Mouse (Mus musculus) forebrain, embryonic 16.5 days (tissue): ENCODE measurements around the gene Smpd2. TPM values are rescaled to one million over a fixed set of nuclear protein-coding genes. Genes with fewer than 3 reads are reported as not detected.
A peak's percentile ranks its signal among the peaks of the same experiment; 100 is the strongest.
"Not testable (repeated sequence)": the region's sequence is repeated elsewhere in the genome, so short reads cannot be mapped to it uniquely, and the experiment has no call there.

Experiments used
- ATAC-seq: fragments of 200-750 bp; cut with Nextera tagmentation; 2 replicates; pipeline ENCODE4 v1.8.0; 2017; ENCODE audit warnings: mild to moderate bottlenecking, moderate library complexity
- H3K27ac ChIP-seq: fragments of 300-500 bp; sonication (generic); 2 replicates; pipeline ENCODE4 v1.5.1; 2014; ENCODE audit warnings: low read length, control low read depth
- H3K27me3 ChIP-seq: fragments of 300-500 bp; sonication (generic); replicated peaks from 2 replicates; pipeline ENCODE4 v1.6.1; 2014; ENCODE audit warnings: low read length; ENCODE audit not compliant: control insufficient read depth, insufficient read depth
- H3K36me3 ChIP-seq: fragments of 300-500 bp; sonication (generic); 2 replicates; pipeline ENCODE4 v1.6.1; 2014; ENCODE audit not compliant: control insufficient read depth, insufficient read depth
- H3K4me1 ChIP-seq: fragments of 300-500 bp; sonication (generic); replicated peaks from 2 replicates; pipeline ENCODE4 v1.6.1; 2014; ENCODE audit warnings: low read length; ENCODE audit not compliant: control insufficient read depth, insufficient read depth
- H3K4me2 ChIP-seq: fragments of 300-500 bp; sonication (generic); 2 replicates; pipeline ENCODE4 v1.6.1; 2014; ENCODE audit warnings: mild to moderate bottlenecking, low read length, control low read depth
- H3K4me3 ChIP-seq: fragments of 300-500 bp; sonication (generic); replicated peaks from 2 replicates; pipeline ENCODE4 v1.5.1; 2014; ENCODE audit warnings: mild to moderate bottlenecking, low read length, control low read depth
- H3K9ac ChIP-seq: fragments of 300-500 bp; sonication (generic); replicated peaks from 2 replicates; pipeline ENCODE4 v1.6.1; 2014; ENCODE audit warnings: low read depth, low read length, control low read depth
- H3K9me3 ChIP-seq: fragments of 300-500 bp; sonication (generic); 2 replicates; pipeline ENCODE4 v1.6.1; 2016; ENCODE audit warnings: low read length; ENCODE audit not compliant: control insufficient read depth
- WGBS: fragments of 180-500 bp; shearing (Covaris S2); extraction: QIAGEN DNeasy Blood & Tissue Kit; methylation state at CpG from one replicate; pipeline ENCODE4 v1.1.7; 2014; 5-methylcytosine and 5-hydroxymethylcytosine counted together
- polyA plus RNA-seq: library from polyadenylated mRNA; unstranded; fragments of >200 nt; fragmentation: Nextera tagmentation; extraction: Ambion mirVana; gene quantifications from 2 replicates; pipeline ENCODE4 v1.2.1, GENCODE M21; 2015

Gene Smpd2
- polyA plus RNA-seq, 1 experiment from 2014 or later, result 43.0 TPM

DNA sequence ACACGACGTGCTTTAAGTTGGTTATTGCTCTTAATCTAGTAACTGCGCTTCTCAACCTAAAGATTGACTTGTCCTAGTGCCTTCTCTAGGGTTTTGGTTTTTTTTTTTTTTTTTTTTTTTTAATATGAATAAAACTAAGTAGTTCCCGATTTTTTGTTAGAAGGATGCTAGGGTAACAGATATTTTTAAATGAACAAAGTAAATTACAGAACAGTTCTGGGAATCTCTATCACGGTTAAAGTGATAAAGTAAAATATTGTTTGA, 30.2 kb upstream of the Smpd2 start:
- Histone ChIP-seq H3K9ac (peak overlapping the region; percentile 93), H3K4me3 (peak overlapping the region; percentile 94), H3K4me1 (peaks cover 18% of the 10 kb centered on the region), H3K27me3 (no peaks in the 10 kb centered on the region), H3K4me2 (peak overlapping the region; percentile 79), H3K27ac (no peak overlapping the region), H3K36me3 (no peaks in the 10 kb centered on the region), H3K9me3 (no peaks in the 10 kb centered on the region)
- ATAC-seq, result no peak
- WGBS, result 6% methylated on average over 5 of the region's 5 CpGs

DNA sequence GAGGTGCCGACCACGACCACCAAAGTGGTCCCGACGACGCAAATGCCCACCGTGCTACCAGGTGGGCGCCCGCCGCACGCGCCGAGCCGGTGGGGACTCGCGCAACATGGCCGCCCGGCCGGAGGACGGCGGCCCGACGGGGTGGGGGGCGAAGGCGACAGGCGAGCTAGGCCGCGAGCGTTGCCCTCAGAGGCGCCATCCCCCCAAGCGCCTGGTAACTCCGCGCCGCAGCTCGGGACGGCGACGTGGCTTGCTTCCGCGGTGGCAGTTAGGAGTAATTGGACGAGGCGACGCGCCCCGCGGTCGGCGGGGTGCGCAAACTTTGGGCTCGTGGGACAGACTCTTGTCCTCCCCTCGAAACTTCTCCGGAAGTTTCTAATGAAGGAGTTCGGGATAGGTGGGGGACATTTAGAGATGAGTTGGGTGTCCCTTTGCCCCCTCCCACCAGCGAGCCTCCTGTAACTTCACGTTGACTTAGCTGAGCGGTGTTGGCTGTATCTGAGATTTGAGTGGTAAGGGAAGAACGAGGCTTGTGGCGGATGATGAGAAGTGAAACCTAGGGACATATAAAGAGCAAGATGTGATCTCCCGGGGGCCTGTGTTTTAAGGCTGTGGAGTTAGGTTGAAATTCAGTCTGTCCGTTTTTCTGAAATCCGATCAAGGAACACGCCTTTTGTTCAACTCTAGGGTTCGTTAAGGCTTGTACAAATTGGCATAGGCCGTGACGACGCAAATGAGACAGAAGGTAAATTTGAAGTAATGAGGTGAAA, 29.7 kb upstream of the Smpd2 start:
- peaks cover 18% of the 10 kb centered on the region for H3K4me1 ChIP-seq
- peak overlapping the region; percentile 79 for H3K4me2 ChIP-seq
- peak overlapping the region; percentile 97 for H3K27ac ChIP-seq
- H3K9ac ChIP-seq, result peak overlapping the region; percentile 93
- H3K9me3 ChIP-seq, result no peaks in the 10 kb centered on the region
- peak; percentile 7 for ATAC-seq
- under 1% methylated on average over 65 of the region's 65 CpGs for WGBS
- H3K36me3 ChIP-seq, result no peaks in the 10 kb centered on the region
- H3K4me3 ChIP-seq, result peak overlapping the region; percentile 94
- H3K27me3 ChIP-seq, result no peaks in the 10 kb centered on the region

DNA sequence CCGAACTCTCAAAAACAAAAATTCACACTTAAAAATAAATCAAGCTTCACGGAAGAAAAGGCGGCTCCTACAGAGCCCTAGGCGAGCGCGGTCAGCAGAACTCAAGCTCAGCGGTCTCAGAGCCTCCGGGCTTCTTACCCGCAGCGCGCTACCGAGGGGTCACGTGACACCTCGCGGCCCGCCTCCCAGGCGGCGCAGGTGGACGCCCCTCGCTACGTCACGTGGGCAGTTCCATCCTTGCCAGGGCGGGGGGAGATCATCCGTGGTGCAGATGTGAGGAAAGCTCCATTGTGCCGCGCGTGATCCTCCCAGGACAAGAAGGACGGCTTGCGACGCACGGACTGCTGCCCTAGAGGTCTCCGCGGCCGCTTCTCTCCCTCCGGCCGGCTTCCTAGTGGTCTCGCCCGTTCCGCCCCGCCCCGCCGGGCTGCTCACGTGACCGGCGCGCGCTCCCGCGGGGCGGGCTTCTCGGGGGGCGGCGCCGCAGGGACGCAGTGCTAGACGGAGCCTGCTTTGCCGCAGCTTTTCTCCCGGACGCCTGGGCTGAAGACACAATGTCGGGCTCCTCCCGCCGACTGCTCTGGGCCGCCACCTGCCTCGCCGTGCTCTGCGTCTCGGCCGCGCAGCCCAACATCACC, 28.9 kb upstream of the Smpd2 start, which contains the start of gene Cd164:
Gene Cd164 (plus strand): TSS at position 434 of the 638 bp plus-strand sequence.
- under 1% methylated on average over 68 of the region's 69 CpGs for WGBS
- Histone ChIP-seq H3K4me3 (peak within 1 kb of the TSS; percentile 94), H3K9ac (peak within 1 kb of the TSS; percentile 93), H3K36me3 (no peaks in the 10 kb centered on the region), H3K27ac (peak within 1 kb of the TSS; percentile 97), H3K4me1 (peaks cover 18% of the 10 kb centered on the region), H3K27me3 (no peaks in the 10 kb centered on the region), H3K9me3 (no peaks in the 10 kb centered on the region), H3K4me2 (peak within 1 kb of the TSS; percentile 94)
- ATAC-seq, result peak; percentile 95

DNA sequence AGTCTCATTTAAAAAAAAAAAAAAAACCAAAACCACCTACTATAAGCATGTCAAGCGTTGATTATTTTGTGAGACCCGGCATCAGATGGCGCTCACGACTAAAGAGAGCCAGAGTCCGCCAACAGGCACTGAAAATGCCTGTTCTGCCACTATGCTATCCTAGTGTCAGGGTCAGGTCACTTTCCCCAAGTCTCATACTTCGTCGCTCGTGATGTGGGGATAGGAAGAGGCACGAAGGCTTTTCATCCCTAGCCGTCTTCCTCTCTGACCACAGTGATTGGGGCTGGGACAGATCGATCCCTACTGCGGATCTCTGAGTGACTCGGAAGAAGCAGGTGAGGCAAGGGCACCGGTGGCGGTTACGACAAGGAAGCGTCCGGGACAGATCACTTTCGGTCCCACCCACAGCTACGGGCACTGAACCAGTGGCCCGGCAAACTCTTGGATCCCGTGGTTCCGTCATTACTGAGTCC, 28.4 kb upstream of the Smpd2 start:
- no peaks in the 10 kb centered on the region for H3K9me3 ChIP-seq
- peak; percentile 52 for ATAC-seq

DNA sequence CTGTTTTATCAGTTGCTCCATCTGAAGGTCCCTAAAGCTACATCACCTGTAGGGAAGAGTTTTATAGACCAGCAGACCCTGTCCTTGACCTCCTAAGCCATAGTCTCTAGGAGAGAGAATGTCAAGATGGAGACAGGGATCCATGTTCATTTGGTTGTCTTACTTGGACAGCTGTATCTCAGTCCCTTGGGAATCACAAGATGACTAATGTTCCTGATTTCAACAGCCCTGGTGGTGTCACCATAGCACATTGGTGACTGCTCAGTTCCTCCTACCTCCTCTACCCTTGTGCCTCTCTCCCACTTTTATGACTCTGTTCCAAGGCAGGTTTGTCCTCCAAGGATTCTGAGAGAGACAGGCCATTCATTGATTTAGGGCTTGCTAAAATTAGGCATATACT, 24.8 kb upstream of the Smpd2 start:
- ATAC-seq, result no peak
- Histone ChIP-seq H3K4me2 (no peak overlapping the region), H3K4me3 (no peak overlapping the region), H3K4me1 (no peaks in the 10 kb centered on the region), H3K9ac (no peak overlapping the region), H3K27me3 (no peaks in the 10 kb centered on the region), H3K27ac (no peak overlapping the region), H3K9me3 (no peaks in the 10 kb centered on the region), H3K36me3 (no peaks in the 10 kb centered on the region)

More for the DNA sequence above, 28.4 kb upstream of the Smpd2 start:
- H3K27me3 ChIP-seq, result no peaks in the 10 kb centered on the region
- H3K9ac ChIP-seq, result peak overlapping the region; percentile 93
- H3K36me3 ChIP-seq, result no peaks in the 10 kb centered on the region
- H3K27ac ChIP-seq, result peak overlapping the region; percentile 97
- peak overlapping the region; percentile 94 for H3K4me3 ChIP-seq
- H3K4me1 ChIP-seq, result peaks cover 18% of the 10 kb centered on the region
- peak overlapping the region; percentile 94 for H3K4me2 ChIP-seq
- WGBS, result 0% methylated on average over 23 of the region's 23 CpGs

DNA sequence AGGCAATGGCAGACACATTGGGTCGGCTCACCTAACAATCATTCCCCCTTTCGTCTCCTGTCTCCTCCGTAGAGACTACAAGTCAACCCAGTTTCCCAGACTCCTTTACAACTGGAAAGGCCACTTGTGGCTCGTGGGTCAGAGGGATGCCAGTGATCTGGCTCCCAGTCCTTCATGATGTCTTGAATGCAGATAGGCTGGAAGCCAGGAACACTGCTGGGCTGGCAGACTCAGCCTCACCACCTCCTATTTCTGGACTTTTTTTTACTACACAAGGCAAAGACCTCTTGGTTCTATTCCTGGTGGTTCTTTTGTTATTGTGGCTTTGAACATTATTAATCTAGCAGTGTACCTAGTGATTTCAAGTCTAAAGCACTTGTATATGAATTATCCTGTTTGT, 24.1 kb upstream of the Smpd2 start:
- H3K27me3 ChIP-seq, result no peaks in the 10 kb centered on the region
- H3K27ac ChIP-seq, result no peak overlapping the region
- H3K4me3 ChIP-seq, result no peak overlapping the region
- no peak overlapping the region for H3K4me2 ChIP-seq
- 74% methylated on average over 4 of the region's 4 CpGs for WGBS
- no peak for ATAC-seq
- H3K36me3 ChIP-seq, result no peaks in the 10 kb centered on the region
- H3K9me3 ChIP-seq, result no peaks in the 10 kb centered on the region
- no peak overlapping the region for H3K9ac ChIP-seq
- no peaks in the 10 kb centered on the region for H3K4me1 ChIP-seq

DNA sequence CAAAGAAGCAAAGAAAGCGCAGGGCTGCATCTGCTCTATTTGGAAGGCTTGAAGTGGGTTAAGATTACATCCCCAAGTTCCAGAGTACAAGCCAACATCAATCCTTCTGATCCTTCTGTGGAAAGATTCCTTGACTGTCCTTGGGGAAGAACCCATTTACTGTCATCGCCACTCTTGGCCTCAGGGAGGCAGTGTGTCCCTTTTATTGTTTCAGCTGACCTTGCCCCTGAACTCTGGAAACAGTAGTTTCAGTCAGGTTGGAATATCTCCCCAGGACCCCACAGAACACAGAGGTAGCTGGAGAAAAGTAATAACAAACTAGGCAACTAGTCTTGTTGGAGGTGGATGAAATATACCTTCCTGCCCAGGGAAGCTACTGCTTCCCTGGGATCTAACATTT, 19.0 kb upstream of the Smpd2 start:
- Histone ChIP-seq H3K9ac (no peak overlapping the region), H3K36me3 (no peaks in the 10 kb centered on the region), H3K27me3 (no peaks in the 10 kb centered on the region), H3K4me2 (no peak overlapping the region), H3K9me3 (no peaks in the 10 kb centered on the region), H3K4me1 (no peaks in the 10 kb centered on the region), H3K27ac (no peak overlapping the region), H3K4me3 (no peak overlapping the region)
- no peak for ATAC-seq
- WGBS, result 38% methylated on average over 2 of the region's 2 CpGs

DNA sequence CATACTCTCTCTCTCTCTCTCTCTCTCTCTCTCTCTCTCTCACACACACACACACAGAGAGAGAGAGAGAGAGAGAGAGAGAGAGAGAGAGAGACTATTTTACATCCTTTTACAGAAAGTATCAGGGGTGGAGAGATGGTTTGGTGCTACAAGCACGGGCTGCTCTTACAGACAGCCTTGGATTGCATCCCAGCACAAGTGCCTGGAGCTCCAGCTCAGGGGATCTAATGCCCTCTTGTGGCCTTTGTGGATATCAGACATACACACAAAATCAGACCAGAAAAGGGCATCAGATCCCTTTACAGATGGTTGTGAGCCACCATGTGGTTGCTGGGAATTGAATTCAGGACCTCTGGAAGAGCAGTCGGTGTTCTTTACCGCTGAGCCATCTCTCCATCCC, 15.3 kb upstream of the Smpd2 start:
- ATAC-seq, result peak; percentile 83
- not testable (repeated sequence) for H3K27ac ChIP-seq, H3K4me3 ChIP-seq, H3K27me3 ChIP-seq, H3K9ac ChIP-seq, H3K36me3 ChIP-seq, H3K9me3 ChIP-seq, H3K4me1 ChIP-seq, H3K4me2 ChIP-seq
- 2% methylated on average over 3 of the region's 3 CpGs for WGBS

DNA sequence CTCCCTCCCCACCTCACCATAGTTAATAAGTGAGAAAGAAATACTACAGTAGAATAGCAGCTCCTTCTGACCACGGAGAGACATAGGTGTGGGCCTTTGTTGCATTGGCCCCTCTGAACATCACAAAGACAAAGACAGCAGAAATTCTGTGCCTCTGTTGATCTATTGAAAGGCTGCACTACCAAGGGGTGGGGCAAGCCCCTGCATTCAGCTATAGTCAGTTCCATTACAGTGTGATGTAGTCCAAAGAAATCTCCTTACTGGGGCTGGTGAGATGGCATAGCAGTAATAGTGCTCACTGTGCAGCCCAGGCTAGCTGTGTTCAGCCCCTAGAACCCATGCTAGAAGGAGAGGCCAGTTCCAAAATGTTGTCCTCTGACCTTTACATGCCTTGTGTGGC, 14.8 kb upstream of the Smpd2 start:
- Histone ChIP-seq H3K4me2 (no peak overlapping the region), H3K4me1 (no peaks in the 10 kb centered on the region), H3K9ac (no peak overlapping the region), H3K27me3 (no peaks in the 10 kb centered on the region), H3K36me3 (no peaks in the 10 kb centered on the region), H3K9me3 (no peaks in the 10 kb centered on the region), H3K27ac (no peak overlapping the region), H3K4me3 (no peak overlapping the region)
- WGBS, result 64% methylated on average over 1 of the region's 1 CpGs
- ATAC-seq, result peak; percentile 23; the same call in 1 of the 2 replicates
